Mouse (Mus musculus): ENCODE results near the gene Pes1.

DNA sequence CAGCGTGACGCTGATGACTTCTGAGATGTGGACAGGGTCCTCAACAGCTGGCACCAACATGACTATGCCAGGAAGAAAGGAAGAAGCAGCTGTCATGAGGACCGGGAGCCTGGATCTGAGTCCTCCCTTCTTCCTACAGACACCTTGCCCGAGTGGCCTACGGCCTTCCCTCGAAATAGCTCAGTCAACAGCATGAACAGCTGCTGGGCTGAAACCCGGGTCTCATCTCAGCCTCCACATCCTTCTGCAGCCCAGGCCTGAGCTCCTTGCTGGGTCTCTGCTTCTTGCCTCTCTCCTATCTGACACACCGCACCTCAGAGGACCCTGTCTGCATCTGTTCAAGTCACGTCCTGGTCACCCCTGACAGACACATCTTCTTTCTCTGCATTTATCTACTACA is 41.7 kb upstream of the Pes1 start:
- TF ChIP-seq CTCF (IDR thresholded peaks at IDR 0.05; ENCODE audit: borderline replicate concordance, extremely low read depth, insufficient read depth, insufficient read length) (no peak), POLR2A (IDR thresholded peaks at IDR 0.05; ENCODE audit: borderline replicate concordance, extremely low read depth, insufficient read depth, insufficient read length, poor library complexity, severe bottlenecking) (no peak)

Measured in brain, embryonic 14.5 days (tissue).